Mouse (Mus musculus): Measurements from ENCODE around the gene Ptprd.

DNA sequence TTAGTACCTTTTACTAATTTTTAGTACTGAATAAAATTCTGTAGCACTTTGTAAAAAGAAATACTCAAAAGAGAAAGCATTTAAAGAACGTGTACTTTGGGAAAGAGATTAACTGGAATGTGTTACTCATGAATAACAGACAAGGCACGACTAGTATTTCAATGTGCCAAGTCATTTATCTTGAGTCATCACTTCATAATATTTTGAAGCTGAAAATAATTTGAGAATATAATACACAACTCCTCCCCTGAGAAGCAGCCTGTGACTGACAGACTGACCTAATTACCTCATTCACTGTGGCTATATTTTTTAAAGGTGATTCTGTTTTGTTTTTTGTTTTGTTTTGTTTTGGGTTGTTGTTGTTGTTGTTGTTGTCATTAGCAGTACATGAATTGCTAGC is 23.6 kb upstream of the Ptprd start:
- TF ChIP-seq CTCF (IDR thresholded peaks at IDR 0.05; ENCODE audit: low read depth) (no peak), EP300 (IDR thresholded peaks at IDR 0.05; ENCODE audit: low read depth) (no peak)
